Mouse (Mus musculus) limb, embryonic 10.5 days (tissue): ENCODE measurements around the gene Celf6. TPM values are rescaled to one million over a fixed set of nuclear protein-coding genes. Genes with fewer than 3 reads are reported as not detected.

Experiments
- DNase-seq: peaks from one replicate; pipeline ENCODE4 v3.0.0-alpha.2; 2017; ENCODE audit warnings: low spot score
- H3K27ac ChIP-seq: fragments of 300-500 bp; sonication (generic); 2 replicates; pipeline ENCODE4 v1.5.1; 2016; ENCODE audit warnings: mild to moderate bottlenecking
- H3K27me3 ChIP-seq: fragments of 300-500 bp; sonication (generic); 2 replicates; pipeline ENCODE4 v1.6.1; 2016; ENCODE audit warnings: low read depth, mild to moderate bottlenecking; ENCODE audit not compliant: poor library complexity, severe bottlenecking
- H3K36me3 ChIP-seq: fragments of 300-500 bp; sonication (generic); 2 replicates; pipeline ENCODE4 v1.6.1; 2016; ENCODE audit warnings: mild to moderate bottlenecking, moderate library complexity
- H3K4me1 ChIP-seq: fragments of 300-500 bp; sonication (generic); 2 replicates; pipeline ENCODE4 v1.6.1; 2016
- H3K4me3 ChIP-seq: fragments of 300-500 bp; sonication (generic); 2 replicates; pipeline ENCODE4 v1.5.1; 2016; ENCODE audit warnings: mild to moderate bottlenecking, moderate library complexity
- H3K9me3 ChIP-seq: fragments of 300-500 bp; sonication (generic); replicated peaks from 2 replicates; pipeline ENCODE4 v1.6.1; 2016; ENCODE audit warnings: mild to moderate bottlenecking
- WGBS: fragments of 180-500 bp; shearing (Covaris S2); methylation state at CpG from one replicate; pipeline ENCODE4 v1.1.7; 2016; 5-methylcytosine and 5-hydroxymethylcytosine counted together
- polyA plus RNA-seq: library from polyadenylated mRNA; unstranded; fragments of >200 nt; fragmentation: Nextera tagmentation; extraction: Ambion mirVana; gene quantifications from 2 replicates; pipeline ENCODE4 v1.2.1, GENCODE M21; 2016

Celf6 gene
- polyA plus RNA-seq = 0.15 TPM in 1 of 2 replicates, not detected in the other

GRCm38 (mm10) chr9:59577844-59578504 lies at the start of gene Celf6:
Celf6 (plus strand) TSS chr9:59577917.
- DNase-seq = peak; percentile 100
- Histone ChIP-seq H3K27me3 (peaks cover 51% of the 10 kb centered on the region), H3K36me3 (no peaks in the 10 kb centered on the region), H3K4me3 (peak within 1 kb of the TSS; percentile 49), H3K9me3 (no peaks in the 10 kb centered on the region), H3K4me1 (peaks cover 14% of the 10 kb centered on the region), H3K27ac (no peak within 1 kb of the TSS)
- WGBS = under 1% methylated on average over 60 of the region's 61 CpGs

GRCm38 (mm10) chr9:59528274-59528673 lies 49.4 kb upstream of the Celf6 start:
- Histone ChIP-seq H3K4me1 (no peaks in the 10 kb centered on the region), H3K27me3 (no peaks in the 10 kb centered on the region), H3K9me3 (no peaks in the 10 kb centered on the region), H3K27ac (no peak overlapping the region), H3K4me3 (no peak overlapping the region), H3K36me3 (no peaks in the 10 kb centered on the region)
- WGBS = 94% methylated on average over 2 of the region's 2 CpGs
- DNase-seq = no peak

GRCm38 (mm10) chr9:59531645-59532044 lies 46.1 kb upstream of the Celf6 start:
- no peak overlapping the region for H3K4me3 ChIP-seq
- no peaks in the 10 kb centered on the region for H3K4me1 ChIP-seq
- H3K27ac ChIP-seq = no peak overlapping the region
- DNase-seq = no peak
- WGBS = 49% methylated on average over 5 of the region's 5 CpGs
- no peaks in the 10 kb centered on the region for H3K9me3 ChIP-seq
- H3K36me3 ChIP-seq = no peaks in the 10 kb centered on the region
- no peaks in the 10 kb centered on the region for H3K27me3 ChIP-seq

GRCm38 (mm10) chr9:59533422-59533821 lies 44.3 kb upstream of the Celf6 start:
- Histone ChIP-seq H3K27ac (no peak overlapping the region), H3K27me3 (no peaks in the 10 kb centered on the region), H3K9me3 (no peaks in the 10 kb centered on the region), H3K36me3 (no peaks in the 10 kb centered on the region), H3K4me3 (no peak overlapping the region), H3K4me1 (no peaks in the 10 kb centered on the region)
- 67% methylated on average over 2 of the region's 2 CpGs for WGBS
- DNase-seq = no peak

- Histone ChIP-seq H3K9me3 (no peaks in the 10 kb centered on the region), H3K4me1 (peaks cover under 1% of the 10 kb centered on the region; the same call in 1 of the 2 replicates), H3K4me3 (no peak overlapping the region), H3K27ac (no peak overlapping the region), H3K27me3 (no peaks in the 10 kb centered on the region), H3K36me3 (no peaks in the 10 kb centered on the region)
- DNase-seq = no peak
- 73% methylated on average over 4 of the region's 4 CpGs for WGBS
These were observed 43.8 kb upstream of the Celf6 start for GRCm38 (mm10) chr9:59533889-59534288.

GRCm38 (mm10) chr9:59537651-59538050 lies 40.1 kb upstream of the Celf6 start:
- Histone ChIP-seq H3K9me3 (no peaks in the 10 kb centered on the region), H3K36me3 (no peaks in the 10 kb centered on the region), H3K27me3 (no peaks in the 10 kb centered on the region), H3K4me3 (no peak overlapping the region), H3K4me1 (peaks cover 21% of the 10 kb centered on the region), H3K27ac (no peak overlapping the region)
- no peak for DNase-seq
- 94% methylated on average over 3 of the region's 3 CpGs for WGBS

- H3K9me3 ChIP-seq = no peaks in the 10 kb centered on the region
- H3K4me1 ChIP-seq = peaks cover 21% of the 10 kb centered on the region
- peak; percentile 96 for DNase-seq
- peak within 1 kb of the TSS; percentile 82 for H3K27ac ChIP-seq
- no peaks in the 10 kb centered on the region for H3K27me3 ChIP-seq
- peak within 1 kb of the TSS; percentile 66 for H3K4me3 ChIP-seq
- no peaks in the 10 kb centered on the region for H3K36me3 ChIP-seq
- 4% methylated on average over 55 of the region's 55 CpGs for WGBS
These were observed 38.1 kb upstream of the Celf6 start, which contains the start of the genes Hexa and Tmem202 for GRCm38 (mm10) chr9:59539441-59540137. Hexa (plus strand) TSS chr9:59539540. Tmem202 (minus strand) TSS chr9:59539847.

GRCm38 (mm10) chr9:59541617-59542016 lies 36.1 kb upstream of the Celf6 start:
- 86% methylated on average over 6 of the region's 6 CpGs for WGBS

GRCm38 (mm10) chr9:59542766-59543324 lies 34.9 kb upstream of the Celf6 start:
- Histone ChIP-seq H3K27ac (no peak overlapping the region), H3K9me3 (no peaks in the 10 kb centered on the region), H3K4me3 (no peak overlapping the region), H3K27me3 (no peaks in the 10 kb centered on the region), H3K36me3 (no peaks in the 10 kb centered on the region; the same call in 1 of the 2 replicates), H3K4me1 (peaks cover 21% of the 10 kb centered on the region)
- DNase-seq = no peak

More at GRCm38 (mm10) chr9:59541617-59542016, 36.1 kb upstream of the Celf6 start:
- no peaks in the 10 kb centered on the region; the same call in 1 of the 2 replicates for H3K36me3 ChIP-seq
- H3K27ac ChIP-seq = no peak overlapping the region
- no peaks in the 10 kb centered on the region for H3K9me3 ChIP-seq
- no peak overlapping the region for H3K4me3 ChIP-seq
- no peak for DNase-seq
- H3K27me3 ChIP-seq = no peaks in the 10 kb centered on the region
- H3K4me1 ChIP-seq = peaks cover 21% of the 10 kb centered on the region

GRCm38 (mm10) chr9:59544739-59545138 lies 33.0 kb upstream of the Celf6 start:
- DNase-seq = no peak
- peaks cover 3% of the 10 kb centered on the region for H3K36me3 ChIP-seq
- H3K27me3 ChIP-seq = no peaks in the 10 kb centered on the region
- H3K9me3 ChIP-seq = no peaks in the 10 kb centered on the region
- peaks cover 12% of the 10 kb centered on the region for H3K4me1 ChIP-seq
- 88% methylated on average over 5 of the region's 5 CpGs for WGBS
- H3K27ac ChIP-seq = no peak overlapping the region
- H3K4me3 ChIP-seq = no peak overlapping the region

GRCm38 (mm10) chr9:59547869-59548268 lies 29.8 kb upstream of the Celf6 start:
- DNase-seq = no peak
- 98% methylated on average over 1 of the region's 1 CpGs for WGBS
- Histone ChIP-seq H3K4me3 (no peak overlapping the region), H3K27ac (no peak overlapping the region), H3K4me1 (no peaks in the 10 kb centered on the region; the same call in 1 of the 2 replicates), H3K27me3 (no peaks in the 10 kb centered on the region), H3K36me3 (peaks cover 10% of the 10 kb centered on the region), H3K9me3 (no peaks in the 10 kb centered on the region)

GRCm38 (mm10) chr9:59548961-59549487 lies 28.7 kb upstream of the Celf6 start:
- peaks cover 10% of the 10 kb centered on the region for H3K36me3 ChIP-seq
- H3K27me3 ChIP-seq = no peaks in the 10 kb centered on the region
- no peak overlapping the region for H3K27ac ChIP-seq
- no peak for DNase-seq
- H3K4me3 ChIP-seq = no peak overlapping the region
- 71% methylated on average over 2 of the region's 2 CpGs for WGBS
- no peaks in the 10 kb centered on the region for H3K9me3 ChIP-seq
- H3K4me1 ChIP-seq = no peaks in the 10 kb centered on the region; the same call in 1 of the 2 replicates

GRCm38 (mm10) chr9:59550077-59550476 lies 27.6 kb upstream of the Celf6 start:
- Histone ChIP-seq H3K4me3 (no peak overlapping the region), H3K36me3 (peaks cover 19% of the 10 kb centered on the region), H3K4me1 (no peaks in the 10 kb centered on the region; the same call in 1 of the 2 replicates), H3K27ac (no peak overlapping the region), H3K9me3 (no peaks in the 10 kb centered on the region), H3K27me3 (no peaks in the 10 kb centered on the region)
- DNase-seq = no peak
- WGBS = 88% methylated on average over 4 of the region's 4 CpGs
